Mouse (Mus musculus) myocyte (in vitro differentiated cells): ENCODE data around the gene Parp8. TPM values are rescaled to one million over a fixed set of nuclear protein-coding genes. Genes with fewer than 3 reads are reported as not detected.
A peak's percentile ranks its signal among the peaks of the same experiment; 100 is the strongest.

Source experiments
- H3K27me3 ChIP-seq: one replicate; pipeline ENCODE4 v1.6.1; 2011; ENCODE audit not compliant: control insufficient read depth, insufficient read depth, insufficient read length
- H3K36me3 ChIP-seq: one replicate; pipeline ENCODE4 v1.6.1; 2011; ENCODE audit not compliant: control insufficient read depth, insufficient read depth
- H3K4me2 ChIP-seq: one replicate; pipeline ENCODE4 v1.6.1; 2011; ENCODE audit warnings: low read depth, control low read depth
- H3K4me3 ChIP-seq: one replicate; pipeline ENCODE4 v1.5.1; 2011; ENCODE audit warnings: mild to moderate bottlenecking, control low read depth, moderate library complexity
- H3K79me2 ChIP-seq: one replicate; pipeline ENCODE4 v1.6.1; 2011; ENCODE audit not compliant: control insufficient read depth, insufficient read depth
- H3ac ChIP-seq: one replicate; pipeline ENCODE4 v1.6.1; 2011; ENCODE audit not compliant: control insufficient read depth, insufficient read length
- CEBPB ChIP-seq: IDR thresholded peaks from 2 replicates; pipeline ENCODE4 v1.6.1; 2011; ENCODE audit warnings: mild to moderate bottlenecking, moderate library complexity; ENCODE audit not compliant: poor library complexity, insufficient read depth, severe bottlenecking
- E2F4 ChIP-seq: IDR thresholded peaks from one replicate; pipeline ENCODE4 v1.6.1; 2011; ENCODE audit warnings: mild to moderate bottlenecking, control low read depth, moderate library complexity; ENCODE audit not compliant: insufficient read depth
- MAX ChIP-seq: IDR thresholded peaks from one replicate; pipeline ENCODE4 v1.6.1; 2011; ENCODE audit warnings: low read depth, mild to moderate bottlenecking, control low read depth
- MYOD1 ChIP-seq, 3 experiments: IDR thresholded peaks; one replicate each; pipeline ENCODE4 v1.6.1; 2011; ENCODE audit warnings: control low read depth in 2 of 3, low read depth in 2 of 3, mild to moderate bottlenecking in 2 of 3, moderate library complexity in 1 of 3; ENCODE audit not compliant: insufficient read length in 2 of 3, control insufficient read depth in 1 of 3
- MYOG ChIP-seq, 3 experiments: IDR thresholded peaks; one replicate each; pipeline ENCODE4 v1.6.1; 2011; ENCODE audit warnings: control low read depth in 2 of 3, low read depth in 2 of 3, mild to moderate bottlenecking in 2 of 3; ENCODE audit not compliant: insufficient read length in 2 of 3, control insufficient read depth in 1 of 3, insufficient read depth in 1 of 3
- POLR2A ChIP-seq: IDR thresholded peaks from one replicate; pipeline ENCODE4 v1.6.1; 2011; ENCODE audit warnings: low read depth, mild to moderate bottlenecking, control low read depth, moderate library complexity; ENCODE audit not compliant: insufficient read length
- POLR2AphosphoS2 ChIP-seq: IDR thresholded peaks from one replicate; pipeline ENCODE4 v1.6.1; 2011; ENCODE audit warnings: low read depth, control low read depth; ENCODE audit not compliant: insufficient read length
- REST ChIP-seq: IDR thresholded peaks from one replicate; pipeline ENCODE4 v1.6.1; 2011; ENCODE audit warnings: mild to moderate bottlenecking, control low read depth, moderate library complexity; ENCODE audit not compliant: insufficient read depth, insufficient read length
- SRF ChIP-seq: IDR thresholded peaks from one replicate; pipeline ENCODE4 v1.6.1; 2011; ENCODE audit warnings: low read depth; ENCODE audit not compliant: control insufficient read depth, insufficient read length
- TCF12 ChIP-seq: IDR thresholded peaks from one replicate; pipeline ENCODE4 v1.6.1; 2011; ENCODE audit warnings: mild to moderate bottlenecking, control low read depth; ENCODE audit not compliant: poor library complexity, insufficient read depth, severe bottlenecking
- TCF3 ChIP-seq: IDR thresholded peaks from one replicate; pipeline ENCODE4 v1.6.1; 2011; ENCODE audit warnings: low read depth, control low read depth; ENCODE audit not compliant: insufficient read length
- USF1 ChIP-seq: IDR thresholded peaks from one replicate; pipeline ENCODE4 v1.6.1; 2011; ENCODE audit warnings: low read depth, mild to moderate bottlenecking, control low read depth, moderate library complexity
- polyA plus RNA-seq: library from polyadenylated mRNA; unstranded; fragments of >200 nt; fragmentation: generic; extraction: Trizol; gene quantifications from one replicate; pipeline ENCODE4 v1.2.1, GENCODE M21; 2012; ENCODE audit warnings: missing spikeins

Gene Parp8
- polyA plus RNA-seq, 1 experiment = 6.1 TPM

DNA sequence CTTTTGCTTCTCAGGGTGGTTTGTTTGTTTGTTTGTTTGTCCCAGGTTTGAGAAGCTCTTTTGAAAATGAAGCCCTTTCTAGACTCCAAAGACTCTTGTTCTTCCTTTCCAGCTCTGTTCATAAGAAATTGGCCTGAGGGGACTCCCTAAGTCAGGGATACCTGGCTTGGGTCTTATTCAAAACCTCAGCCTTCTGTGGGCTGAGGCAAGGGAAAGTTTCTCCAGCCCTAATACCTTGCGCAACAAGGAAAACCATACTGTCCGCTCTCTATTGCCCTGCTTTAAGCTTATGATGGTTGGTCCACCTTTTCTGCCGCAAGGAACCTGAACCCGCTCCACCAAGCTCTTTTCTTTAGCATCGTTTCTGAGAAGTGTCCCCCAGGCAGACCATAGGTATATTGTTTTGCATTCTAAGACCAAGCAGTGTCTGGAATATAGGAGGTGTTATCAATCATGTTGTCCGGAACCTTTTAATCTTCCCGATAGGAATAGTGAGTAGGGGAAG lies 991 bp upstream of the Parp8 start:
- Histone ChIP-seq H3K27me3 (no peaks in the 10 kb centered on the region), H3K36me3 (no peaks in the 10 kb centered on the region), H3ac (peak overlapping the region; percentile 35), H3K79me2 (peaks cover 30% of the 10 kb centered on the region), H3K4me2 (peak overlapping the region; percentile 66), H3K4me3 (peak overlapping the region; percentile 82)
- TF ChIP-seq MYOG (IDR thresholded peaks at IDR 0.05; ENCODE audit: control insufficient read depth in 1 of 3, insufficient read depth in 1 of 3, insufficient read length in 2 of 3, low read depth in 2 of 3) (no peak), POLR2AphosphoS2 (no peak), POLR2A (no peak), MAX (no peak), MYOD1 (IDR thresholded peaks at IDR 0.05; ENCODE audit: control insufficient read depth in 1 of 3, insufficient read length in 2 of 3, low read depth in 2 of 3) (no peak), TCF3 (no peak), SRF (no peak)

DNA sequence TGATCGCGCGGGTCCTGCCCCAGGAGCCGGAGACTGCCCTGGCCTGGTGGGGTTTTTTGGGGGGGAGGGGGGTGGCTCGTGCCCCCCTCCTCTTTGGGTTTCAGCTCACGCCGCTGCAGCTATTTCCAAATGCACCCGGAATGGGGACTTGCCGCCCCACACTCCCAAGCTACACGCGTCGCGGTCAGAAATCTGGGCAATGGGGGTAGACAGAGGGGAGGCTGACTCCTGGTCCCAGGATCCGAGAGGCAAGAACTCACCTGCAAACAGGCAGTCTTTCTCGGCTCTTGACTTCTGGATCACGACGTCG lies 466 bp downstream of the Parp8 start:
- Histone ChIP-seq H3K27me3 (no peaks in the 10 kb centered on the region), H3K4me3 (peak overlapping the region; percentile 82), H3K4me2 (peak overlapping the region; percentile 66), H3K79me2 (peaks cover 36% of the 10 kb centered on the region), H3ac (peak overlapping the region; percentile 35), H3K36me3 (no peaks in the 10 kb centered on the region)
- TF ChIP-seq POLR2AphosphoS2 = no peak

DNA sequence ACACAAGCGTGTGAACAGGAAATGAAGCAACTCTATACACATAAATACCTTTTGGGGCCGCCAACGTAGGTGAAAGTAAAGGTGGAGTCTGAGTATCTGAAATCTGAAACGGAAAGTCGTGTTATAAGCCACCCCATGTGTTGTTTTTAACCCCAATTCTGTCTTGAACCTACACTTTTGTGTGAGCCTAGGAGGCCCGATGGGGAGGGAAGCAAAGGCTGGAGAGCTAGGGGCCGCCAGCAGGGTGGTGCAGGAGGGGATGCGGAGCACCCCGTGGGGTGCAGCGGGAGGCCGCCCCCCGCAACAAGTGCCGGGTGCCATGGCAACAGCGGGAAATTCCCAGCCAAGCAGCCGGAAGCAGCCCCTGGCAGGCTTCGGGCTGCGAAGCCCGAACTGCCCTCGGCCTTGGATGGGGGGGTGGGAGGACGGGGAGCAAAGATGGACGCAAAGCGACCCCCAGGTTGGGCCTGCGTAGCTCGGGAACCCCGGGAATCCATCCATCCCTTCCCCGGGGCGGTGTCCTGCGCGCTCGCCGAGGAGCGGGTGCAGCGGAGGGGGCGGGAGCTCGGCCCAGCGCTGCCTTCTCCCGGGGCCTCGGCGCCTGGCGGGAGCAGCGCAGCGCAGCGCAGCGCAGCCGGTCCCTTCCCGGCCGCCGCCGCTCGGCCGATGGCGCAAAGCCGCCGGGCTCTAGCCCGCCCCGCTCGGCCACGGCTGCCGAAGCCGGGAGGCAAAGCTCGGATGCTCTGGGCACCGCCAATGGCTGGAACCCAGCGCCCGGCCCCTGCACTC lies 1.0 kb downstream of the Parp8 start:
- H3K4me2 ChIP-seq = peak overlapping the region; percentile 67
- H3K79me2 ChIP-seq = peaks cover 41% of the 10 kb centered on the region
- H3K4me3 ChIP-seq = peak overlapping the region; percentile 82
- no peaks in the 10 kb centered on the region for H3K27me3 ChIP-seq
- TF ChIP-seq TCF12 (no peak), SRF (no peak), POLR2AphosphoS2 (no peak), POLR2A (peak; percentile 47), E2F4 (no peak), USF1 (no peak), MYOG (IDR thresholded peaks at IDR 0.05; ENCODE audit: control insufficient read depth in 1 of 3, insufficient read depth in 1 of 3, insufficient read length in 2 of 3, low read depth in 2 of 3) (peak in 1 of 3 experiments; percentile 20), MYOD1 (IDR thresholded peaks at IDR 0.05; ENCODE audit: control insufficient read depth in 1 of 3, insufficient read length in 2 of 3, low read depth in 2 of 3) (no peak), CEBPB (peak; percentile 34; the same call in 1 of the 2 replicates), TCF3 (no peak)
- peak overlapping the region; percentile 35 for H3ac ChIP-seq
- H3K36me3 ChIP-seq = no peaks in the 10 kb centered on the region

DNA sequence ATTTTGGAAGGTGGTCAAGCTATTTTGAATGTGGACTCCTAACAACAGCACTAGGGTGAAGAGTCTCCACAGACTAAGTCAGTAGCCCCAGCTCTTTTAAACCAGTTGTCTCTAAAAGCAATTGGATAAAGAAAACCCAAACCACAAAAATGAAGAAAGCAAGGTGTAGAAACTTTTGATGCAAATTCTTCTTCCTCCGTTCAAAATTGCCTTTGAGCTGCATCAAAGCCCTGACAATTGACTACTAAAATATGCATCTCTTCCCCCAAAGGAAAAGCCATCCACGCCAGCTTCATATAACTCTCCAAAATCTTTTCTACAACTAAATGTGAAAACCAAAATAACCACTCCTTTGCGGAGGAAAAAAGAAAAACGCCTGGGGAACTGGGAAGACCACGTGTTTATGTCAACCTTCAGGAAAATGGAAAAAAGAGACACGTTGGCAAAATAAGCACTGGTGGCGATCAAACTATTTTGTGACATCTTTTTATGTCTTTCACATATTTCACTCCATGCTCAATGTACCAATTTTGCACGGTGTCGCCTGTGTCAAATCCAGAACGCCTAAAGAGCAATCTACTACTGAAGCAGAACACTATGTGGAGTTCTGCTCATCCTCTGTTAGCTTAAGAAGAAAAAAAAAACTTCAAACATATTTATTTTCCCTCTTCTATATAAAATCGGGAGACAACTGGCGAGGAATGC lies 1.8 kb downstream of the Parp8 start:
- Histone ChIP-seq H3K36me3 (no peaks in the 10 kb centered on the region), H3K79me2 (peaks cover 49% of the 10 kb centered on the region), H3K4me2 (peak overlapping the region; percentile 67), H3K27me3 (no peaks in the 10 kb centered on the region), H3K4me3 (peak overlapping the region; percentile 82), H3ac (peak overlapping the region; percentile 35)
- TF ChIP-seq USF1 (no peak), POLR2AphosphoS2 (no peak), TCF3 (no peak), E2F4 (no peak), CEBPB (no peak), TCF12 (no peak), POLR2A (no peak), SRF (no peak), REST (no peak), MYOD1 (IDR thresholded peaks at IDR 0.05; ENCODE audit: control insufficient read depth in 1 of 3, insufficient read length in 2 of 3, low read depth in 2 of 3) (no peak), MAX (no peak)

DNA sequence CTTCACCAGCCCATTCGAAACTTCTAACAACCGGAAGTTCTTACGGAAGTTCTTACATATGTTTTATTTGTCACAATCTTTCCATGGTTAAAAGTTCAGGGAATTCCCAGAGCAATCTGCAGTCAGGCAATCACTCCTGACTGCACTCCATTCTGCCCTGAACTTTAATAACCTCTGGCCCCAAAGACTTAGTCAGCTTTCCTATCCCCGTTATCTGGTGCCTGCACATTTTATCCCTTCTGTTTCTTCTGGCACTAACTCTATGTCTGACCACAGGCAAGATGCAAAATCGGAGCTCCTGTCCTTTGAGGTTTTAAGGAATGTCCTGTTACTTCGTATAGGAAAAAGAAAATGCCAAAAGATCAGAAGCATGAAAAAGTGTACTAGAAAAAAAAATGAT lies 4.7 kb downstream of the Parp8 start:
- peaks cover 71% of the 10 kb centered on the region for H3K79me2 ChIP-seq
- H3K4me3 ChIP-seq = no peak overlapping the region
- H3K27me3 ChIP-seq = no peaks in the 10 kb centered on the region
- peak overlapping the region; percentile 35 for H3K4me2 ChIP-seq
- no peak overlapping the region for H3ac ChIP-seq
- TF ChIP-seq E2F4 (no peak), CEBPB (no peak), MYOG (IDR thresholded peaks at IDR 0.05; ENCODE audit: control insufficient read depth in 1 of 3, insufficient read depth in 1 of 3, insufficient read length in 2 of 3, low read depth in 2 of 3) (no peak), SRF (no peak), POLR2AphosphoS2 (no peak), POLR2A (no peak), TCF3 (no peak), TCF12 (no peak), USF1 (no peak), MYOD1 (IDR thresholded peaks at IDR 0.05; ENCODE audit: control insufficient read depth in 1 of 3, insufficient read length in 2 of 3, low read depth in 2 of 3) (no peak), REST (no peak), MAX (no peak)
- no peaks in the 10 kb centered on the region for H3K36me3 ChIP-seq
